Mouse (Mus musculus): ENCODE measurements around the gene Nrn1. TPM values are rescaled to one million over a fixed set of nuclear protein-coding genes. Genes with fewer than 3 reads are reported as not detected.
A peak's percentile ranks its signal among the peaks of the same experiment; 100 is the strongest.

Nrn1 gene
- polyA plus RNA-seq, 1 experiment from 2014 or later = 6.9 TPM

DNA sequence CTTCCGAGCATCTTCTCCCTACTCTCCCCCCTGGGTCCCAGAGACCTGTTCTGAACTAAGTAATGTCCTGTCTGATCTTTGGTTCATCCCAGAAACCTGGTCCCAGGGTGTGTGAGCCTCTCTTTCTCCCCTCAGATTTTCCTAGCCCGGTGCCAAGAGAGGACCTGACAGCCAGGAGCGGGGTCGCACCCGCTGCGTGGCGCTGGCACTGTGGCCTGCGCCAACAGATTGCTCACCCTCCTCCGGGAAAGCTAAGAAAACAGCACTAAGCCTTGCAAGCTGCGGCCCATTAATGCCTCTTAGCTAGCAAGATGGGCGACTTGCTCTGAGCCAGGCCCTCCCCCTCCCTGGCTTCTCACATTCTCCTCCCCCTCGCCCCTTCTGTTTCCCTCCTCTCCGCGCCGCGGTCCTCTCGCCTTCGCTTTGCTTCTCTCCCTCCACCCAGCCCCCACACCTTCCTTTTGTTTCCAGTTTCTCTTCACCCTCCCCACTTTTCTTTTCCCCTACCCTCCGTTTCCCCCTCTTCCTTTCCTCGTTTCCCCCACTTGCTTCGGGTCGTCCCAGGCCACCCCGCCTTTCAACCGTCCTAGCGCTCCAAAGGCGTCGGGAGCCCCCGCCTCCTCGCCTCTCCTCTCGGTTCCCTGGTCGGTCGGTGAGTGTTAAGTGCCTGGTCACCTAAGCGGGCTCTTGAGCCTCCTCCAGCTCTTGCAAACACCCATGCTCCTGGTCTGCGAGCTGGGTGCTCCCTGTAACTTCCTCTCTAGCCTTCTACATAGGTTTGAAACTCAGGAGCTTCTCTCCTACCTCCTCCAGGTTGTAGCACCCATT lies 7.8 kb downstream of the Nrn1 start:
- peak overlapping the region; percentile 56 for H3K4me2 ChIP-seq
- peaks cover 4% of the 10 kb centered on the region; the same call in 1 of the 2 replicates for H3K4me1 ChIP-seq (replicated peaks; ENCODE audit: control insufficient read depth, insufficient read depth, low read length)
- H3K9ac ChIP-seq (ENCODE audit: low read depth, low read length) = no peak overlapping the region
- H3K9me3 ChIP-seq (ENCODE audit: control insufficient read depth, low read length) = no peaks in the 10 kb centered on the region
- ATAC-seq (replicated peaks; ENCODE audit: low FRiP score) (no peak), DNase-seq (ENCODE audit: low spot score) (peak; percentile 43)
- H3K27ac ChIP-seq (ENCODE audit: low read depth, low read length) = no peak overlapping the region
- H3K27me3 ChIP-seq (replicated peaks; ENCODE audit: control insufficient read depth, insufficient read depth, low read length) = peaks cover 99% of the 10 kb centered on the region
- peak overlapping the region; percentile 32 for H3K4me3 ChIP-seq (ENCODE audit: low read depth, low read length)
- no peaks in the 10 kb centered on the region for H3K36me3 ChIP-seq (ENCODE audit: control insufficient read depth, insufficient read depth, low read length)
- WGBS = under 1% methylated on average over 34 of the region's 34 CpGs

DNA sequence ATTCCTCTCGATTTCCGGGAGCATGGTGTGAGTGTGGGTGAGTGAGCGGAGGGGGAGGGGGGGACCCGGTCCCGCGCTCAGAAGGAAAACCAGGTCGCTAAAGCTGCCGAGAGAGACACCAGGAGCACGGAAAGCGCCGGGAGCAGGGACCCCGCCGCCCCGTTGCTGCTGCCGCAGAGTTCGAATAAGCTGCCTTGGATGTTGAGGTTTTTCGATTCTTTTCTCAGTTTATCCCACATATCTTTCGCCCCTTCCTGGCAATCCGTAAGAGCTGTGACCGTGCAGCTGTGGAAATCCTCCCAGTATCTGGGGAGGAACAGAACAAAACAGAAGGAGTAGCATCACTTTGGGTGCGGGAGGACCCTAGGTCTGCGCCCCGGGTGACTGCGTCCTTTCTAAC lies 8.4 kb downstream of the Nrn1 start:
- no peak for ATAC-seq (replicated peaks; ENCODE audit: low FRiP score)
- WGBS = under 1% methylated on average over 24 of the region's 24 CpGs

DNA sequence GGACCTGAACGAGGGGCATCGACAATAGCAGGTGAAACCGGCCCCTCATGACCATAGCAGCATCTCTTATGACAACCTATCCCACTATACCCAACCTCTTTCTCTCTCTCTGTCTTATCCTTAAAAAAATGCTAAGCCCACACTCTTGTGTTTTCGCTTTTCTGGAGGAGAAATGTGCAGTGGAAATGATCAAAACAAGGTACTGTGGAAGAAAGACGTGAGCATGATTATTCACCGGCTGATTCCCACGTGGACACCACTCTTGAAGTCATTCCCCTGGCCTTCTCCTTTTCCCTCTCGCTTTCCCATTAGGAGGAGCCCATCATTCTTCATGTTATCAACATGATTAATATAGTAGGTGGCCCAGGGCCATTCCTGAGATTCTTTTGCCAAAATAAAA lies 9.1 kb downstream of the Nrn1 start:
- DNase-seq (ENCODE audit: low spot score) = no peak
- Histone ChIP-seq H3K4me2 (no peak overlapping the region), H3K27ac (ENCODE audit: low read depth, low read length) (no peak overlapping the region), H3K9ac (ENCODE audit: low read depth, low read length) (no peak overlapping the region), H3K27me3 (replicated peaks; ENCODE audit: control insufficient read depth, insufficient read depth, low read length) (peaks cover 90% of the 10 kb centered on the region), H3K4me1 (replicated peaks; ENCODE audit: control insufficient read depth, insufficient read depth, low read length) (peaks cover 4% of the 10 kb centered on the region; the same call in 1 of the 2 replicates), H3K4me3 (ENCODE audit: low read depth, low read length) (no peak overlapping the region), H3K9me3 (ENCODE audit: control insufficient read depth, low read length) (no peaks in the 10 kb centered on the region), H3K36me3 (ENCODE audit: control insufficient read depth, insufficient read depth, low read length) (no peaks in the 10 kb centered on the region)
- ATAC-seq (replicated peaks; ENCODE audit: low FRiP score) = no peak
- 3% methylated on average over 8 of the region's 8 CpGs for WGBS

More for the DNA sequence above, 8.4 kb downstream of the Nrn1 start:
- peaks cover 4% of the 10 kb centered on the region; the same call in 1 of the 2 replicates for H3K4me1 ChIP-seq (replicated peaks; ENCODE audit: control insufficient read depth, insufficient read depth, low read length)
- H3K9me3 ChIP-seq (ENCODE audit: control insufficient read depth, low read length) = no peaks in the 10 kb centered on the region
- no peak overlapping the region for H3K9ac ChIP-seq (ENCODE audit: low read depth, low read length)
- no peak overlapping the region for H3K27ac ChIP-seq (ENCODE audit: low read depth, low read length)
- peaks cover 96% of the 10 kb centered on the region for H3K27me3 ChIP-seq (replicated peaks; ENCODE audit: control insufficient read depth, insufficient read depth, low read length)
- peak overlapping the region; percentile 56 for H3K4me2 ChIP-seq
- H3K36me3 ChIP-seq (ENCODE audit: control insufficient read depth, insufficient read depth, low read length) = no peaks in the 10 kb centered on the region
- no peak overlapping the region; the same call in 1 of the 2 replicates for H3K4me3 ChIP-seq (ENCODE audit: low read depth, low read length)
- no peak for DNase-seq (ENCODE audit: low spot score)

- no peak overlapping the region for H3K27ac ChIP-seq (ENCODE audit: low read depth, low read length)
- WGBS = 2% methylated on average over 40 of the region's 40 CpGs
- peaks cover 82% of the 10 kb centered on the region for H3K27me3 ChIP-seq (replicated peaks; ENCODE audit: control insufficient read depth, insufficient read depth, low read length)
- ATAC-seq (replicated peaks; ENCODE audit: low FRiP score) (no peak), DNase-seq (ENCODE audit: low spot score) (peak; percentile 35)
- H3K4me2 ChIP-seq = peak overlapping the region; percentile 45
- H3K9me3 ChIP-seq (ENCODE audit: control insufficient read depth, low read length) = no peaks in the 10 kb centered on the region
- H3K4me1 ChIP-seq (replicated peaks; ENCODE audit: control insufficient read depth, insufficient read depth, low read length) = peaks cover 4% of the 10 kb centered on the region; the same call in 1 of the 2 replicates
- no peak overlapping the region for H3K9ac ChIP-seq (ENCODE audit: low read depth, low read length)
- no peaks in the 10 kb centered on the region for H3K36me3 ChIP-seq (ENCODE audit: control insufficient read depth, insufficient read depth, low read length)
- peak overlapping the region; percentile 21 for H3K4me3 ChIP-seq (ENCODE audit: low read depth, low read length)
These were observed 10.1 kb downstream of the Nrn1 start for GRCm38 (mm10) chr13:36724533-36725470.

- ATAC-seq (replicated peaks; ENCODE audit: low FRiP score) (no peak), DNase-seq (ENCODE audit: low spot score) (no peak)
- 2% methylated on average over 15 of the region's 15 CpGs for WGBS
- H3K4me3 ChIP-seq (ENCODE audit: low read depth, low read length) = no peak overlapping the region
- peaks cover 73% of the 10 kb centered on the region for H3K27me3 ChIP-seq (replicated peaks; ENCODE audit: control insufficient read depth, insufficient read depth, low read length)
- H3K9me3 ChIP-seq (ENCODE audit: control insufficient read depth, low read length) = no peaks in the 10 kb centered on the region
- H3K27ac ChIP-seq (ENCODE audit: low read depth, low read length) = no peak overlapping the region
- H3K4me1 ChIP-seq (replicated peaks; ENCODE audit: control insufficient read depth, insufficient read depth, low read length) = peaks cover 4% of the 10 kb centered on the region; the same call in 1 of the 2 replicates
- no peak overlapping the region for H3K4me2 ChIP-seq
- no peak overlapping the region for H3K9ac ChIP-seq (ENCODE audit: low read depth, low read length)
- H3K36me3 ChIP-seq (ENCODE audit: control insufficient read depth, insufficient read depth, low read length) = no peaks in the 10 kb centered on the region
These were observed 11.1 kb downstream of the Nrn1 start for GRCm38 (mm10) chr13:36723726-36724300.

GRCm38 (mm10) chr13:36722309-36722708 lies 12.6 kb downstream of the Nrn1 start:
- H3K27ac ChIP-seq (ENCODE audit: low read depth, low read length) = no peak overlapping the region
- no peak overlapping the region for H3K4me2 ChIP-seq
- peaks cover 57% of the 10 kb centered on the region for H3K27me3 ChIP-seq (replicated peaks; ENCODE audit: control insufficient read depth, insufficient read depth, low read length)
- H3K4me3 ChIP-seq (ENCODE audit: low read depth, low read length) = no peak overlapping the region
- no peak overlapping the region for H3K9ac ChIP-seq (ENCODE audit: low read depth, low read length)
- H3K4me1 ChIP-seq (replicated peaks; ENCODE audit: control insufficient read depth, insufficient read depth, low read length) = peaks cover 4% of the 10 kb centered on the region; the same call in 1 of the 2 replicates
- DNase-seq (ENCODE audit: low spot score) (no peak), ATAC-seq (replicated peaks; ENCODE audit: low FRiP score) (no peak)
- H3K36me3 ChIP-seq (ENCODE audit: control insufficient read depth, insufficient read depth, low read length) = no peaks in the 10 kb centered on the region
- H3K9me3 ChIP-seq (ENCODE audit: control insufficient read depth, low read length) = no peaks in the 10 kb centered on the region

- DNase-seq (ENCODE audit: low spot score) (no peak), ATAC-seq (replicated peaks; ENCODE audit: low FRiP score) (no peak)
- Histone ChIP-seq H3K4me1 (replicated peaks; ENCODE audit: control insufficient read depth, insufficient read depth, low read length) (no peaks in the 10 kb centered on the region), H3K27me3 (replicated peaks; ENCODE audit: control insufficient read depth, insufficient read depth, low read length) (peaks cover 40% of the 10 kb centered on the region), H3K9ac (ENCODE audit: low read depth, low read length) (no peak overlapping the region), H3K36me3 (ENCODE audit: control insufficient read depth, insufficient read depth, low read length) (no peaks in the 10 kb centered on the region), H3K4me3 (ENCODE audit: low read depth, low read length) (no peak overlapping the region), H3K4me2 (no peak overlapping the region), H3K27ac (ENCODE audit: low read depth, low read length) (no peak overlapping the region), H3K9me3 (ENCODE audit: control insufficient read depth, low read length) (no peaks in the 10 kb centered on the region)
- WGBS = 89% methylated on average over 5 of the region's 5 CpGs
These were observed 14.5 kb downstream of the Nrn1 start for GRCm38 (mm10) chr13:36720297-36721017.

DNA sequence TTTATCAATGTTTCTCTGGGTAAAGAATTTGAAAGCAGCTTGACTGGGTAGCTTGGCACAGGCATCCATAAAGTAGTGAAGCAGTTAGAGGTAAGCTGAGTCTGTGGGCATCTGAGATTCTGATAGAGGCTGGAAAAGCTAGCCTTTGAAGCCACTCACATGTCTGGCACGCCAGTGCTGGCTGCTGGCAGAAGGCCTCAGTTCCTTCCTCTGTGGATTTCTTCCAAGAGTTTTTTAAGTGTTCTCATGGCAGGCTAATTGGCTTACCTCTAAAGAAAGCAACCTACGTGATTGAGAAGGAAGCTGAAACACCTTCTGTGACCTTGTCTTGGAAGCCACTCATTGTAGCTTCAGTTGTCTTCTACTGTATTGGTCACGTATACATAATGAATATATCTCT lies 17.6 kb downstream of the Nrn1 start:
- no peak overlapping the region for H3K4me3 ChIP-seq (ENCODE audit: low read depth, low read length)
- no peak overlapping the region for H3K9ac ChIP-seq (ENCODE audit: low read depth, low read length)
- H3K27ac ChIP-seq (ENCODE audit: low read depth, low read length) = no peak overlapping the region
- no peaks in the 10 kb centered on the region for H3K9me3 ChIP-seq (ENCODE audit: control insufficient read depth, low read length)
- ATAC-seq (replicated peaks; ENCODE audit: low FRiP score) = no peak
- H3K4me1 ChIP-seq (replicated peaks; ENCODE audit: control insufficient read depth, insufficient read depth, low read length) = no peaks in the 10 kb centered on the region
- no peaks in the 10 kb centered on the region for H3K36me3 ChIP-seq (ENCODE audit: control insufficient read depth, insufficient read depth, low read length)
- WGBS = 62% methylated on average over 3 of the region's 3 CpGs
- H3K27me3 ChIP-seq (replicated peaks; ENCODE audit: control insufficient read depth, insufficient read depth, low read length) = peaks cover 9% of the 10 kb centered on the region
- no peak overlapping the region for H3K4me2 ChIP-seq
- DNase-seq (ENCODE audit: low spot score) = no peak
